Mouse (Mus musculus) embryo, embryonic 11.5 days (tissue): ENCODE measurements around the gene Defb45.

Source experiments
- DNase-seq: peaks from one replicate; pipeline ENCODE4 v3.0.0-alpha.2; 2012; ENCODE audit warnings: low read depth, low spot score

Gene Defb45

GRCm38 (mm10) chr2:152599299-152599698 is at the start of gene Defb45:
Gene Defb45, minus strand, starts transcription at chr2:152599399.
- no peak for DNase-seq

- no peak for DNase-seq
Observed at GRCm38 (mm10) chr2:152639406-152640113, 40.4 kb upstream of the Defb45 start.

DNA sequence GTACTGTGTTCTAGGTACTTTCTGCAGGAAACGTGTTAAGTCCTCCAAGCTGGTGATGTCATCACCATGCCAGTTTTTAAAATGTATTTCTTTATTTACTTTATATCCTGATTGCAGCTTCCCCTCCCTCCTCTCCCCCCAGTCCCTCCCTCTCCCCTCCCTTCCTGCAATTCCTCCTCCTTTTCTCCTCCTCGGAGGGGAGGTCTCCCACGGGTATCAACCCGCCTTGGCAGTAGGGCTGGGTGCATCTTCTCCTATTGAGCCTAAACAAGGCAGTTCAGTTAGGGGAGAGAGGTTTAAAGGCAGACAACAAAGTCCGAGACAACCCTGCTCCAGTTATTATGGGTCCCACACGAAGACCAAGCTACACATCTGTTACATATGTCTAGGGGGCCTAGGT is 39.7 kb upstream of the Defb45 start:
- DNase-seq: no peak

DNA sequence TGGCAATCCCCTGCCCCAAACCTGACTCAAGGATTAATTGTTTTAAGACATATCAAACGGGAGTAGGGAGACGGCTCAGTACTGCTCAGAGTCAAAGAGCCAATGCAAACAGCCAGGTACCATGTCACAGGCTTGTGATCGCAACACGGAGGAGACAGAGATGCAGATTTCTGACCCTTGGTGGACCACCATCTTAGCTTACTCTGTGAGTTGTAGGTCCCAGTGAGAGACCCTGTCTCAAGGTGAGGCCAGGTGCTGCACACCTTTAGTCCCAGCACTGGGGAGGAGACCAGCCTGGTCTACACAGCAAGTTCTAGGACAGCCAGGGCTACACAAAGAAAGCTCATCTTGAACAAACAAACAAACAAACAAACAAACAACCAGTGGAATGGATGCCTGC is 38.2 kb upstream of the Defb45 start:
- DNase-seq: no peak

GRCm38 (mm10) chr2:152637006-152637322 is 37.8 kb upstream of the Defb45 start:
- no peak for DNase-seq

DNA sequence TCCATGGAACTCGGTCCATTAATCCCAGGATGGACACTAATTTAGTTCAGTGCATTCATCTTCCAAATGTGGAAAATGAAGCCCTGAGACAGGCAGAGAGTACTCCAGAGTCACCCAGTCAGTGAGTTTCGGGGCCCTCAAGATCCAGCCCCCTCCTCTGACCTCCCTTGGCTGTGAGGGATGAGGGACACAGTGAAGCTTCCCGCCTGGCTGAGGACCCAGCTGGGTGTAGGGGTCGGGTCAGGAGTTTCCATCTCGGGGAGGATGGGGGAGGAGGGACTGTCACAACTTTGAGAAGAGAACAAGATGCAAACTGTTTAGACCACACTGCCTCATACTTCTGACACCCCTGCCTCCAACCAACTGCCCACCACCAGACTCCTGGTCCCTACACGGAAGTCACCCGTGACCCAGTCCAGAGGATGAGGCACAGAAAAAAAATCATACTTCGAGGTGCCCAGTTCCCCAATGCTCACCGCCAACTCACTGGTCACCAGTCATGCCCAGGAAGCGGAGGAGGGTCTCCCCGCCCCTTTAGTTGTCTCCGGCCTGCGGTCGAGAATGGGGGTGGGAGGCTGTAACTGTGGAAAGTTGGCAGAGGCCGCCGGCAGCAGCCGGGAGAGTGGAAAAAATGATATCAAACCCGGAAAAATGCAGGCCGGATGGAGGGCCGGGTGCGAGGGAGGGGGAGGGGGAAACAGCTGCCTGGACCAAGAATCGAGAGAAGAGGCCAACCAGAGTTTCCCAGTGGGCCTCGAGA is 37.2 kb upstream of the Defb45 start:
- DNase-seq: no peak

DNA sequence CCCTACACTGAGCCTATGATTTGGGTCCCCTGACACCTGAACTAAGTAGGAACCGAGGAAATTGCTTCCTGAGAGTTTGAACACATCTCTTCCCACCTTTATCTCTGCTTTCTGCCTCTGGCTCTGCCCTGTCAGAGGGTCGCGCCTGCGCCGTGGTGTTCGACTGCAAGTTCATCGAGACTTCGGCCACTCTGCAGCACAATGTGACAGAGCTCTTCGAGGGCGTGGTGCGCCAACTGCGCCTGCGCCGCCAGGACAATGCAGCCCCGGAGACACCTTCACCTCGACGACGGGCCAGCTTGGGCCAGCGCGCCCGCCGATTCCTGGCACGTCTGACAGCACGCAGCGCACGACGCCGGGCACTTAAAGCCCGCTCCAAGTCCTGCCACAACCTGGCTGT is 35.1 kb upstream of the Defb45 start:
- DNase-seq: no peak

GRCm38 (mm10) chr2:152633334-152633733 is 34.1 kb upstream of the Defb45 start:
- DNase-seq: no peak

DNA sequence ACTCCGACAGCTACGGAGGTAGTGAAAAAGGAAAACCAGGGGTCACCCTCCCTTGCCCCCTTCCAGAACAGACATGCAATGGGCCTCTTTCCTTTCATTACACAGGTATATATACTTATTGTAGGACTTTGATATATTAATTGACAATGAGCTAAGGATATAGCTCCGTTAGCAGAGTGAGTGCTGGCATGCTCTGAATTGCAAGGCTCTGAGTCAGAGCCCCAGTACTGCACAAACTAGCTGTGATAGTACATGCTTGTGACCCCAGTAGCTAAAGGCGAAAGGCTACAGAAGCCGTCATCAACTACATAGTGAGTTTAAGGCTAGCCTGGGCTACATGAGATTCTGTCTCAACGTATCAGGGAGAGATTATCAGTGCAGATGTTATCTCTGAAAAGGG is 30.7 kb upstream of the Defb45 start:
- no peak for DNase-seq

GRCm38 (mm10) chr2:152629239-152629638 is 30.0 kb upstream of the Defb45 start:
- no peak for DNase-seq

DNA sequence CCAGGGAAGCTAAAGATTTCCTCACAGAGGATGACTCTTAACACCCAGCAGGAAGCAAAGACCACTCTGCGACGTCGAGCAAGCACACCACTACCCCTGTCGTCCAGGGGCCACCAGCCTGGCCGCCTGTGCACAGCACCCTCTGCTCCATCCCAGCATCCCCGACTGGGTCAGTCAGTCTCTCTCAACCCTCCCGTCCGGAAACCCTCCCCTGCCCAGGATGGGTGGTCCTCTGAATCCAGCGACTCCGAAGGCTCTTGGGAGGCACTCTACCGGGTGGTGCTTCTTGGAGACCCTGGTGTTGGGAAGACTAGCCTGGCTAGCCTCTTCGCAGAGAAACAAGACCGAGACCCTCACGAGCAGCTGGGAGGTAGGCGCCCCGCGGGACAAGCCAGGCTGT is 28.9 kb upstream of the Defb45 start:
- DNase-seq: no peak

GRCm38 (mm10) chr2:152626774-152627591 is 27.8 kb upstream of the Defb45 start, which contains the start of gene Rem1:
Gene Rem1, plus strand, starts transcription at chr2:152626951.
- DNase-seq: no peak

- DNase-seq: no peak
Observed at GRCm38 (mm10) chr2:152625256-152625655, 26.1 kb upstream of the Defb45 start.

DNA sequence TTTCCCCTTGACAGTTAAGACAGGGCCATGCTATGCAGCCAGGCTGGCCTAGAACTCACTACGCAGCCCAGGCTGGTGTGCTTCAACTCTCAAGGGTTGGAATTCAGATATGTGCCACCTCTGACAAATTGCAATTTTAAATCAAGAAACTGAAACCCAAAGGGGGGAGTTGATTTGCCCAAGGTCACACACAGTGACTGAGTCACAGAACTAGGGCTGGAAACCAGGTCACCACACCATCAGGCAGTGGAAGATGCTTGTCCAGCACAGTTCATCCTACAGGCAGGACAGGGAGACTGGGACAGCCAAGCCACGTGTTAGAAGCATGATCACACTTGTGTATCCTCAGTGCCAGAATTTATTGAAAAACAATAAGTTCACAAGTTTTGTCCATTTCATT is 25.4 kb upstream of the Defb45 start:
- DNase-seq: no peak

DNA sequence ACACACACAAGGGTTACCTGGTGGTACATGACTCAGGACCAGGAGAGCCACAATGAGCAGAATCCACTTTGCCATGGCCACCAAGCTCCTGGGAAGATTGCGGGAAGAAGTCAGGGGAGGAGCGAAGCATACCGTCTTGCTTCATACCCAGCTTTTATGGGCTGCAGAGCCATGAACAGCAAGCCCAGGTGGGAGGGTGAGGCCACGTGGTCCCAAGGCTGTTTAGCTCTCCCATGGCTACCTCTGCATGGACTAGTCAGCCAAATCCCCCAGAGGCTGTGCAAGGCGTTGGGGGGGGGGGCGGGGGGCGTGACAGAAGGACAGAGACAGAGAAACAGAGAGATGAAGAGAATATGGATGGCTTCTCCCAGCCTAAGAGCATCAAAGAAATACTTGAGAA is 23.8 kb upstream of the Defb45 start, which contains the start of gene Defb25:
Gene Defb25, minus strand, starts transcription at position 101 of the 400 bp plus-strand sequence.
- no peak for DNase-seq

- DNase-seq: no peak
Observed at GRCm38 (mm10) chr2:152622151-152622550, 23.0 kb upstream of the Defb45 start.

GRCm38 (mm10) chr2:152620367-152621134 is 21.4 kb upstream of the Defb45 start:
- no peak for DNase-seq

- no peak for DNase-seq
Observed at GRCm38 (mm10) chr2:152617374-152617773, 18.2 kb upstream of the Defb45 start.

DNA sequence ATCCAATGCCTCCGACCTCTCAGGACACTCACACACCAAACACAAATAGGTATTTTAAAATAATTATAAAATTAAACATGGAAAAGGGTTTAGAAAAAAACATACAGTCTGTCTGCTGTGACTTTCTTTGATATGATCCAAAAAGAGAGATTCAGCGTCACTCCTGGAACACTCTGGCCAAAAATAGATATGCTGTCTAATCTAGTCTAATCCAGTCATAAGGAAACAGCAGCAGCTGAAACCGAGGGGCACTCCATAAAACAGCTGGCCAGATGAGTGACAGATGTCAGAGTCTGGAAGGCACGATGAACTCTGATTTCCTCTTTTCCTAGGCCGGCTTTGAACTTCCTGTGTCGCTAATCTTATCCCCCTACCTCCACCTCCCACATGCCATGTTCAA is 17.3 kb upstream of the Defb45 start:
- no peak for DNase-seq

GRCm38 (mm10) chr2:152615563-152615962 is 16.4 kb upstream of the Defb45 start:
- peak; percentile 64 for DNase-seq

GRCm38 (mm10) chr2:152612193-152612592 is 13.0 kb upstream of the Defb45 start:
- DNase-seq: no peak

DNA sequence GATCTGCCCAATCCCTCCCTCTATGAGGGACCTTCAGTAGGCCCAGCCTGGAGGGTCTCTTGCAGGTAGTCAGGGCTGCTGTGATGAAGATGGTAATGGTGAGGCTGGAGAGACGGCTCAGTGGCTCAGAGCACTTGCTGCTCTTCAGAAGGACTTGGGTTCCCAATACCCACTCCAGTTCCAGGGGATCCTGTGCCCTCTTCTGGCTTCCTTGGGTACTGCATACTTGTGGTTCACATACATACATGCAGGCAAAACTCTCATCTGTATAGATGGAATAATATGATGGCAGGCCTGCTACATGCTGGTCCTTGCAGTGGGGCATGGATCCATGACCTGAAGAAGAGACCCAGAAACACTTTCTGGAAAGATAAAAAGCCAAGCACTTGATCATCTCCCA is 9.5 kb upstream of the Defb45 start:
- no peak for DNase-seq
